Mouse (Mus musculus): ENCODE measurements around the gene Gm20696.

DNA sequence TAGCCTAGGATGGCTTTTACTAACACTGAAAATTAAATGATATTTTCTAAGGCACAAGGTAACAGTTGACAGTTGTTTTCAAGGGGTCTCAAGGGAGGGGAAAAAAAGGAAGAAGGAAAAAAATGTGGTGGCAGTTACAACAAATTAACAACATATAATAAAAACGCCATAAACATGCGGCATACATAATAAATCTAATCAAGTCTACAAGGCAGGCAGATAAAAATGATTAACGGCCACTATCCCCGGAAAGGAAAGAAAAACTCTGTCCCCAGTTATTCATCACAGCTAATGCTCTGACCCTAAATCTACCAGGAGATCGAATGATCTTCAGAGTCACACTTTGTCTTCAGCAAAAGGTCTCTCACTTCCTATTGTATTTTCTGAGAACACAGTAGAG, 330.4 kb downstream of the Gm20696 start:
- no peak for TF ChIP-seq EP300 (IDR thresholded peaks at IDR 0.05; ENCODE audit: low read depth)
- TF ChIP-seq CTCF (IDR thresholded peaks at IDR 0.05; ENCODE audit: low read depth), result no peak

Data from liver, embryonic 14.5 days (tissue).